Mouse (Mus musculus): ENCODE results near the gene Patl2. TPM values are rescaled to one million over a fixed set of nuclear protein-coding genes. Genes with fewer than 3 reads are reported as not detected.
A peak's percentile ranks its signal among the peaks of the same experiment; 100 is the strongest.

Gene Patl2
- not detected in 2 replicates for polyA plus RNA-seq (2014; fragmentation: Nextera tagmentation; extraction: Ambion mirVana)

- WGBS (ENCODE audit: insufficient replicate concordance), result 71% methylated on average over 17 of the region's 17 CpGs
- Histone ChIP-seq H3K36me3 (ENCODE audit: control insufficient read depth, insufficient read depth, low read length) (no peaks in the 10 kb centered on the region), H3K4me2 (no peak within 1 kb of the TSS), H3K27ac (ENCODE audit: low read depth, low read length) (no peak within 1 kb of the TSS), H3K9ac (ENCODE audit: low read depth, low read length) (no peak within 1 kb of the TSS), H3K4me1 (ENCODE audit: control insufficient read depth, insufficient read depth, low read length) (no peaks in the 10 kb centered on the region), H3K4me3 (ENCODE audit: low read depth, low read length) (no peak within 1 kb of the TSS), H3K27me3 (ENCODE audit: control insufficient read depth, insufficient read depth, low read length) (no peaks in the 10 kb centered on the region), H3K9me3 (replicated peaks; ENCODE audit: control insufficient read depth, low read length) (no peaks in the 10 kb centered on the region)
- no peak for ATAC-seq (replicated peaks; ENCODE audit: insufficient number of reproducible peaks, low FRiP score, low TSS enrichment)
Observed at GRCm38 (mm10) chr2:122186106-122186505, at the start of gene Patl2, which contains the start of gene Terb2. Patl2 (minus strand) TSS chr2:122186189. Terb2 (plus strand) TSS chr2:122186272.

- peak overlapping the region; percentile 63 for H3K4me3 ChIP-seq (ENCODE audit: low read depth, low read length)
- peak overlapping the region; percentile 73; the same call in 1 of the 2 replicates for H3K9ac ChIP-seq (ENCODE audit: low read depth, low read length)
- no peaks in the 10 kb centered on the region for H3K27me3 ChIP-seq (ENCODE audit: control insufficient read depth, insufficient read depth, low read length)
- no peaks in the 10 kb centered on the region for H3K36me3 ChIP-seq (ENCODE audit: control insufficient read depth, insufficient read depth, low read length)
- no peak overlapping the region for H3K27ac ChIP-seq (ENCODE audit: low read depth, low read length)
- no peaks in the 10 kb centered on the region for H3K9me3 ChIP-seq (replicated peaks; ENCODE audit: control insufficient read depth, low read length)
- H3K4me2 ChIP-seq, result peak overlapping the region; percentile 85
- peaks cover 3% of the 10 kb centered on the region; the same call in 1 of the 2 replicates for H3K4me1 ChIP-seq (ENCODE audit: control insufficient read depth, insufficient read depth, low read length)
- ATAC-seq (replicated peaks; ENCODE audit: insufficient number of reproducible peaks, low FRiP score, low TSS enrichment), result no peak
- WGBS (ENCODE audit: insufficient replicate concordance), result 74% methylated on average over 2 of the region's 2 CpGs
Observed at GRCm38 (mm10) chr2:122235425-122235824, 49.4 kb upstream of the Patl2 start.

GRCm38 (mm10) chr2:122234611-122235288 is 48.8 kb upstream of the Patl2 start, which contains the start of gene Sord:
Sord (plus strand) TSS chr2:122234749.
- H3K4me3 ChIP-seq (ENCODE audit: low read depth, low read length), result peak within 1 kb of the TSS; percentile 63
- 2% methylated on average over 35 of the region's 35 CpGs for WGBS (ENCODE audit: insufficient replicate concordance)
- peaks cover 3% of the 10 kb centered on the region; the same call in 1 of the 2 replicates for H3K4me1 ChIP-seq (ENCODE audit: control insufficient read depth, insufficient read depth, low read length)
- H3K4me2 ChIP-seq, result peak within 1 kb of the TSS; percentile 85
- peak; percentile 91 for ATAC-seq (replicated peaks; ENCODE audit: insufficient number of reproducible peaks, low FRiP score, low TSS enrichment)
- H3K9ac ChIP-seq (ENCODE audit: low read depth, low read length), result peak within 1 kb of the TSS; percentile 73
- H3K27ac ChIP-seq (ENCODE audit: low read depth, low read length), result peak within 1 kb of the TSS; percentile 74; the same call in 1 of the 2 replicates
- no peaks in the 10 kb centered on the region for H3K27me3 ChIP-seq (ENCODE audit: control insufficient read depth, insufficient read depth, low read length)
- H3K36me3 ChIP-seq (ENCODE audit: control insufficient read depth, insufficient read depth, low read length), result no peaks in the 10 kb centered on the region
- H3K9me3 ChIP-seq (replicated peaks; ENCODE audit: control insufficient read depth, low read length), result no peaks in the 10 kb centered on the region

- H3K4me1 ChIP-seq (ENCODE audit: control insufficient read depth, insufficient read depth, low read length), result peaks cover 3% of the 10 kb centered on the region; the same call in 1 of the 2 replicates
- ATAC-seq (replicated peaks; ENCODE audit: insufficient number of reproducible peaks, low FRiP score, low TSS enrichment), result no peak
- 6% methylated on average over 26 of the region's 26 CpGs for WGBS (ENCODE audit: insufficient replicate concordance)
- H3K9ac ChIP-seq (ENCODE audit: low read depth, low read length), result peak overlapping the region; percentile 68
- no peaks in the 10 kb centered on the region for H3K36me3 ChIP-seq (ENCODE audit: control insufficient read depth, insufficient read depth, low read length)
- H3K9me3 ChIP-seq (replicated peaks; ENCODE audit: control insufficient read depth, low read length), result no peaks in the 10 kb centered on the region
- peak overlapping the region; percentile 85 for H3K4me2 ChIP-seq
- peak overlapping the region; percentile 63 for H3K4me3 ChIP-seq (ENCODE audit: low read depth, low read length)
- no peaks in the 10 kb centered on the region for H3K27me3 ChIP-seq (ENCODE audit: control insufficient read depth, insufficient read depth, low read length)
- peak overlapping the region; percentile 74; the same call in 1 of the 2 replicates for H3K27ac ChIP-seq (ENCODE audit: low read depth, low read length)
Observed at GRCm38 (mm10) chr2:122233759-122234557, 48.0 kb upstream of the Patl2 start.

- H3K4me3 ChIP-seq (ENCODE audit: low read depth, low read length), result no peak overlapping the region
Observed at GRCm38 (mm10) chr2:122233341-122233740, 47.4 kb upstream of the Patl2 start.

GRCm38 (mm10) chr2:122231616-122232015 is 45.6 kb upstream of the Patl2 start:
- Histone ChIP-seq H3K4me3 (ENCODE audit: low read depth, low read length) (no peak overlapping the region), H3K27ac (ENCODE audit: low read depth, low read length) (no peak overlapping the region), H3K36me3 (ENCODE audit: control insufficient read depth, insufficient read depth, low read length) (no peaks in the 10 kb centered on the region), H3K9me3 (replicated peaks; ENCODE audit: control insufficient read depth, low read length) (no peaks in the 10 kb centered on the region), H3K4me1 (ENCODE audit: control insufficient read depth, insufficient read depth, low read length) (peaks cover 3% of the 10 kb centered on the region; the same call in 1 of the 2 replicates), H3K9ac (ENCODE audit: low read depth, low read length) (no peak overlapping the region), H3K27me3 (ENCODE audit: control insufficient read depth, insufficient read depth, low read length) (no peaks in the 10 kb centered on the region), H3K4me2 (no peak overlapping the region)
- no peak for ATAC-seq (replicated peaks; ENCODE audit: insufficient number of reproducible peaks, low FRiP score, low TSS enrichment)
- 82% methylated on average over 9 of the region's 9 CpGs for WGBS (ENCODE audit: insufficient replicate concordance)

More at GRCm38 (mm10) chr2:122233341-122233740, 47.4 kb upstream of the Patl2 start:
- ATAC-seq (replicated peaks; ENCODE audit: insufficient number of reproducible peaks, low FRiP score, low TSS enrichment), result no peak
- Histone ChIP-seq H3K9me3 (replicated peaks; ENCODE audit: control insufficient read depth, low read length) (no peaks in the 10 kb centered on the region), H3K27ac (ENCODE audit: low read depth, low read length) (no peak overlapping the region), H3K27me3 (ENCODE audit: control insufficient read depth, insufficient read depth, low read length) (no peaks in the 10 kb centered on the region), H3K36me3 (ENCODE audit: control insufficient read depth, insufficient read depth, low read length) (no peaks in the 10 kb centered on the region), H3K4me2 (peak overlapping the region; percentile 85; the same call in 1 of the 2 replicates), H3K4me1 (ENCODE audit: control insufficient read depth, insufficient read depth, low read length) (peaks cover 3% of the 10 kb centered on the region; the same call in 1 of the 2 replicates), H3K9ac (ENCODE audit: low read depth, low read length) (no peak overlapping the region)
- WGBS (ENCODE audit: insufficient replicate concordance), result 43% methylated on average over 5 of the region's 5 CpGs

- H3K4me3 ChIP-seq (ENCODE audit: low read depth, low read length), result no peak overlapping the region
- no peak overlapping the region for H3K4me2 ChIP-seq
- 80% methylated on average over 6 of the region's 6 CpGs for WGBS (ENCODE audit: insufficient replicate concordance)
- H3K9me3 ChIP-seq (replicated peaks; ENCODE audit: control insufficient read depth, low read length), result no peaks in the 10 kb centered on the region
- no peaks in the 10 kb centered on the region for H3K27me3 ChIP-seq (ENCODE audit: control insufficient read depth, insufficient read depth, low read length)
- no peak overlapping the region for H3K9ac ChIP-seq (ENCODE audit: low read depth, low read length)
- peaks cover 3% of the 10 kb centered on the region; the same call in 1 of the 2 replicates for H3K4me1 ChIP-seq (ENCODE audit: control insufficient read depth, insufficient read depth, low read length)
- H3K36me3 ChIP-seq (ENCODE audit: control insufficient read depth, insufficient read depth, low read length), result no peaks in the 10 kb centered on the region
- H3K27ac ChIP-seq (ENCODE audit: low read depth, low read length), result no peak overlapping the region
- no peak for ATAC-seq (replicated peaks; ENCODE audit: insufficient number of reproducible peaks, low FRiP score, low TSS enrichment)
Observed at GRCm38 (mm10) chr2:122230395-122230794, 44.4 kb upstream of the Patl2 start.

GRCm38 (mm10) chr2:122223654-122224053 is 37.7 kb upstream of the Patl2 start:
- Histone ChIP-seq H3K9ac (ENCODE audit: low read depth, low read length) (no peak overlapping the region), H3K4me2 (no peak overlapping the region), H3K36me3 (ENCODE audit: control insufficient read depth, insufficient read depth, low read length) (no peaks in the 10 kb centered on the region), H3K4me3 (ENCODE audit: low read depth, low read length) (no peak overlapping the region), H3K9me3 (replicated peaks; ENCODE audit: control insufficient read depth, low read length) (no peaks in the 10 kb centered on the region), H3K4me1 (ENCODE audit: control insufficient read depth, insufficient read depth, low read length) (0 out of 2 replicates have a peak, but pooled peaks cover 2% of the 10 kb centered on the region), H3K27me3 (ENCODE audit: control insufficient read depth, insufficient read depth, low read length) (no peaks in the 10 kb centered on the region), H3K27ac (ENCODE audit: low read depth, low read length) (no peak overlapping the region)
- ATAC-seq (replicated peaks; ENCODE audit: insufficient number of reproducible peaks, low FRiP score, low TSS enrichment), result no peak

Measured in heart, embryonic 11.5 days (tissue).